Mouse (Mus musculus): Measurements from ENCODE around the gene Pola2.

Gene Pola2

DNA sequence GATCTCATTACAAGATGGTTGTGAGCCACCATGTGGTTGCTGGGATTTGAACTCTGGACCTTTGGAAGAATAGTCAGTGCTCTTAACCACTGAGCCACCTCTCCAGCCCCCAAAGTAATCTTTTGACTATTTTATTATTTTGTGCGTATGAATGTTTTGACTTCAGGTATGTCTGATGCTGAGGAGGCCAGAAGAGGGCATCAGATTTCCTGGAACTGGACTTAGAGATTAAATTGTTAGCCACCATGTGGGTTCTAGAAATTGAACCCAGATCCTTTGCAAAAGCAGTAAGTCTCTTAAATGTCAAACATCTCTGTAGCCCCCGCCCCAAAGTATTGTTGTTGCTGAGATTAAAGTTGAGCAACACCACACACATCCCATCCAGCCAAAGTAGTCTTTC, 1.9 kb upstream of the Pola2 start:
- DNase-seq (ENCODE audit: low read depth in 1 of 2, low spot score in 2 of 2): no peak

DNA sequence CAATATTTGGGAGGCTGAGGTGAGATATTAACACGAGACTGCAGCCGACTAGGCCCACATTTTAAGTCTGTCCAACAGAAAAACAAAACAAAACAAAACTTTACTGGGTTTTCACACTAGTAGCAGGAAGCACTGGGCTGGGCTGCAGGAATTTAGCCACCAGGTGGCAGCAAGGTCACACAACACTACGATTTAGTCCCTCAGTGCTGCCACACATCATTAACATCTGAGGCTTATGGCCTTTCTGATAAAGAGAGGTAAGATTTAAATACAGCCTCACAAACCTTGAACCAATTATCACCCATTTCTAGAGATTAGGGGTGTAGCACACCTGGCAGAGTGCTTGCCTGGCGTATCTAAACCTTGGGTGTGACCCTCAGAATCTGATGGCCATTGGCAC, 1.3 kb upstream of the Pola2 start:
- DNase-seq (ENCODE audit: low read depth in 1 of 2, low spot score in 2 of 2): peak in 1 of 2 experiments; percentile 57

DNA sequence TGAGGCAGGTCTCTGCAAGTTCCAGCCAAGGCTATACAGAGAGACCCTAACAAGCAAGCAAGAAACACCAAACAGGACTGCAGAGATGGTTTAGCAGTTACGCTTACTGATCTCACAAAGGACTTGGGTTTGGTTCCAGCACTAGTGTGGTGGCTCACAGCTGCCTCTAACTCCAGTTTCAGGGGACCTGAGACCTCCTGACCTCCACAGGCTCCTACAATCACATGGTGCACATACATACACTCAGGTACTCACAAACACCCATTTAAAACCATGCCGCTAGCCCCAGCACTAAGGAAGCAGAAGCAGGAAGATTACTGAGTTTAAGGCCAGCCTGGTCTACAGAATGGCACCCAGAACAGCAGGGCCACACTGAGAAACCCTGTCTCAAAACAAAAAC, 802 bp upstream of the Pola2 start:
- DNase-seq (ENCODE audit: low read depth in 1 of 2, low spot score in 2 of 2): no peak

DNA sequence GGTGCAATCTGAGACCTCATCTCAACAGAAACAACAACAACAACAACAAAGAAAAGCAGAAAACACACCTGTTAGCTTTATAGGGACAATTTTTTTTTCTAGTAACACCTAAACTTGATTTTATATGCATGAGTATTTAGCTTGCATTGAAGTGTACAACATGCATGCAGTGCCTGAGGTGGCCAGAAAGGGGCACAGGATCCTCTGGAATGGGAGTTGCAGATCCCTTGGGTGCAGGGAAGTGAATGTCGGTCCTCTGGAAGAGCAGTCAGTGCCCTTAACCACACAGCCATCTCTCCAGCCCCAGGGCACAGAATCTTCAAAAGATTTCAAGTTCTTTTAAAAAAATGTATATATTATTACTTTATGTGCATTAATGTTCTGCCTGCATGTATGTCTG, 1.4 kb downstream of the Pola2 start:
- no peak for DNase-seq (ENCODE audit: low read depth in 1 of 2, low spot score in 2 of 2)

DNA sequence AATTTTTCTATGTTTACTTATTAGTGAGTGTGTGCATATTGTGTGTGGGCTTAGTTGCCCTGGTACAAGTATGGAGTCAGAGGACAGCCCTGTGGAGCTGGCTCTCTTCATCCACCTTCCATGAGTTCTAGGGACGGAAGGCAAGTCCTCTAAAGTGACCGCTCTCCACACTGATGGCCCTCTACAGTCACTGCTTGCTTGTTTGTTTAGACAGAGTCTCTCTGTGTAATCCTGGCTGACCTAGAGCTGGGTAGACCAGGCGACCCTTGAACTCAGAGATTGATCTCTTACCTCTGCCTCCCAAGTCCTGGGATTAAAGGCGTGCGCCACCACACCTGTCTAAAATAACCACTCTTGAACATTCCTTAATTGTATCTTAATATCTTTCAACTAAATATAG, 6.6 kb downstream of the Pola2 start:
- DNase-seq (ENCODE audit: low read depth in 1 of 2, low spot score in 2 of 2): no peak

DNA sequence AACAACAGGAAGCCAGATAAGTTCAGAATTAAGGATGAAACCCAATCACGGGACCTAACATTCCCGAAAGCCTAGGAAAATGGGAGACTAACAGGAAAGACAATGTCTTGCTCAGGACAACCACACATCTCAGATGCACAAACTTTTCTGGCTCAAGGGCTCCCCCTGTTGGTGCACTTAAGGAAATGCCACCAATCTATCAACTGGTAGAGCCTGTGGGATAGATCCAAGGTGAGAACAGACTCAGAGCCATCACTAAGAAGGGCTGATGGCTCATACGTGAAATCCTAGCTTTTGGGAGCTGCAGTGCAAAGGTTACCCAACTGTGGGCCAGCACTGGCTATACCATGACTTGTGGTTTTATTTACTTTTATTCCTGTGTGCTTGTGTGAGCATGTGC, 7.3 kb downstream of the Pola2 start:
- DNase-seq (ENCODE audit: low read depth in 1 of 2, low spot score in 2 of 2): peak; percentile 26 to 67

DNA sequence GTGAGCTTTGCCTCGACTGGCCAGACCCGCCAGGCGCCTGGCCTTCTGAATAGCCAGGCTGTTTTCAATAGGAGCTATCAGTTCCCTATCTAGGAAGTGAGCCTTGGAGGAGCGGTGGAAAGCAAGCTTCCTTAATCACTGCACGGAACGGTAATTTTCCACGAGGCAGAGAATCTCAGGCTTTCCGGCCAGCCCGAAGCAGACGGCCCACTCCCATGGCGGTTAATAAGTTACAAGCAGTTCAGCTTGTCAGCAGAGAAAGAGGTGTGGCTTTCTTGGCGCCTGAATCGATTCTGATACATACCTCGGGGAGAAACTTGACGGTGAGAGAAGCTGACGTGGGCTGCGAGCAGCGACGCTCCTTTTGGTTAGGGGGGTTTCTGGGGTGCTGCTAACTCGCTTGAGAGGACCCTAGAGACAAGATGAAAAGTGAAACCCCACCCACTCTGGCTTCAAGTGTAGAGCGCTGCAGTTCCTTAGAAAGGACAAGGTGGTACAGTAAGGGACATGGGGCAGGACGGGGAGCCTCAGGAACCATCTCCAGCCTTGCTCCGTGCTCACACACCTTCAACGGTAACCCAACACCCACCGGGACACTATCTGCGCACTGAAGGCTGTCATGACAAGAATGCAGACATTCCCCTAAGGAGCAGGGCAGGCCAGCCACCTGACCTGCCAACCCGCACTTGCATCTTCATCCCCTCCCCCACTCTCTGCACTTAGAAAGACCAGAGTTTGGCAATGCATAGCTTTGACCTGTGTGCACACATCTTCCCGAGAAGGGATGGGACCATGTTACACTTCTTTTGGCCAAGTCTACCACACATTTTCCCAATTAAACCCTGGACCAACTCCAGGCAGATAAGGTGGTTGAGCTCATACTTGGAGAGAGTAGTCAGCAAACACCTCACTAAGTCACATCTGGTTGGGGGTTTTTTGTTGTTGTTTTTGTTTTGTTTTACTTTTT, 8.0 kb downstream of the Pola2 start:
- no peak for DNase-seq (ENCODE audit: low read depth in 1 of 2, low spot score in 2 of 2)

DNA sequence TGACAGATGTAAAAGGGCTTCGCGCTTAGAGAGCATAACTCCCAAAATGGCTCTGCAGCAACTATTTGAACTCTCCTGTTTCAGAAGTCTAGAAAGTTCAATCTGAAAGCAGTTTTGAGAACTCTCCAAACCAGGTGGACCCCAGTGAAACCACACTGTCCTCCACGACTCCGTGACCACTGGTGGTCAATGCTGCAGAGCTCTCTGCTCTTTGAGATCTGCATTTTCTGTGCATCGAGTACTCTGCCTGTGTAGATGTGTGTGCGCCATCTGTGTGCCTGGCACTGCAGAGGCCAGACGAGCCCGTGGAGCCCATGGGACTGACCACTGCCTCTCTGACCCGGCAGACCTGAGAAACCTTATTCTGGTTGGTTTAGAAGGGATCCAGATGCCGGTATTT, 9.1 kb downstream of the Pola2 start:
- no peak for DNase-seq (ENCODE audit: low read depth in 1 of 2, low spot score in 2 of 2)

DNA sequence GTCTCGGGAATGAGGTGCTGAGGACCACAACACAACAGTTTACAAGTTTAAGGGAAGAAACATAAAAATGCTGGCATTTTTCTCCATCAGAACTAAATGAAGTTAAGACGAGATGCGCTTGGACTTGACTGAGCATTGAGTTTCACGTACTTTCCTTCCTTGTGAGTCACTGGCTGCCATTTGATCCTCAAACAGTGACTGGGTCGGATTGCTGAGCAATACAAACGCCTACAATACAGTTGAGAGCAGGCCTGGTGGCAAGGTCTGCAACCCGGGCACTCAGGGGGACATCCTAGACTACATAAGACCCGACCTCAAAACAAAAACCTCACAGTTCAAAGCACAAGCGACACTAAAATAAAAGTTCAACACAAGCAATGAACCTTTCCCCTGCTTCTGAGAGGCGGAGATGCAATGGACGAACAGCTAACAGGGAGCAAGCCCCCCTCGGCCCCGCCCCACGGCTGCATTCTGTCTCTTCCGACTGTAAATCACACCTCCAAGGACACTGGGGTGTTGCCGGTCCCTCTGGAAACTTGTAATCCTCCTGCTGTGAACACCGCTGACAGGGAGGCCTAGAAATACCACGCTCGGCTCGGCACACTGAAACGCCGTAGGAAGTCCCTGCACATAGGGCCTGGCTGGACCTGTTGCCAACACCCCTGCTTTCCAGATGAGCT, 9.8 kb downstream of the Pola2 start:
- no peak for DNase-seq (ENCODE audit: low read depth in 1 of 2, low spot score in 2 of 2)

DNA sequence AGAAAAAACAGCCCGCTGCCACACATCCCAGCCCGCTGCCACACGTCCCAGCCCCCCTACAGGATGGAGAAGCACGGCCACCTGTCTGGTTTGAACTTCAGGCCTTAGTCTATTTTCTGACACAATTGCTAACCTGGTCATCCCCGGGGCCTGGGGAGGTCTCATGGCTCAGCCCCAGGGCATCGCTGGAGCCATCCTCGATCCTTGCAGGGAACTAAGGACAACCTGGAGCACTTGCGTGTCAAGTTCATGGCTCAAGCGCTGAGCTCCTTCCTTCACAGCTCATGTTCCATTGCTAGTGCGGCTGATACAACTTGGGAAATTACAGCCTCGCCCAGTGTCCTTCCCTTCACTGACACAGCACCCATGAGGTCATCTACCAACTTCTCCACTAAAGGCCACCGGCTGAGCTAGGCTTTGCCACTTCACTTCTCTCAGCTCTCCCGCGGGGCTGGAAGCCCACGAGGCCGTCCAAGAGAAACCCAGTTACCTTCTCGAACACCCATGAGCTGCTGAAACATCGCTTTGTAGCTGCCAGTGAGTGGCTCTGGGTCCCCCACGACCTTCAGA, 10.7 kb downstream of the Pola2 start:
- no peak for DNase-seq (ENCODE audit: low read depth in 1 of 2, low spot score in 2 of 2)

DNA sequence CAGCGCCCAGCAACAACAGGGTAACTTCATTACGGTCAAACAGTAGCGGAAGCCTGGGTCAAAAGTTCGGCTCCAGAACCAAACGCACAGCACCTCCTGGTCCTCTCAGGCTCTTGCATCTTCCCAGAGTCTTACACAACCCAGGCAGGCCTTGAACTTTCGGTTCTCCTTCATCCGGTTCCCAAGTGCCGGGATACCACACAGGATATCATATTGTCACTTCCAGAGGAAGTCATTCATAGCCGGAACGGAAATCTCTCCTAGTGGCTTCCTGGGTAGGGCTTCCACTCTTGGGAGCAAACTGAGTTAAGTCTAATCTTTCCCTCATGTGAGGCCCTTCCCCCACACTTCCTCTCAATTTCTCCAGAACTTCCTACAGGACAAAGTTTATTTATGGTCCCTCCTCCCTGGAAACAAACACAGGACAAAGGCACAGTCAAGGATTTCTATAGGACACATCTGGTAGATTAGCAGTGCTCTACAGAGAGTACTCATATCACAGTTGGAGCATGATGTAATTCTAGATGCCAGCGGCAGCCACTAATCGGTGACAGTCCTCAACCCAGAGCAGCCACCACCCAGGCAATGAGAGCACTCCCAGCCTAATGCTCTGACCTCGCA, 11.8 kb downstream of the Pola2 start:
- peak; percentile 42 to 63 for DNase-seq (ENCODE audit: low read depth in 1 of 2, low spot score in 2 of 2)

DNA sequence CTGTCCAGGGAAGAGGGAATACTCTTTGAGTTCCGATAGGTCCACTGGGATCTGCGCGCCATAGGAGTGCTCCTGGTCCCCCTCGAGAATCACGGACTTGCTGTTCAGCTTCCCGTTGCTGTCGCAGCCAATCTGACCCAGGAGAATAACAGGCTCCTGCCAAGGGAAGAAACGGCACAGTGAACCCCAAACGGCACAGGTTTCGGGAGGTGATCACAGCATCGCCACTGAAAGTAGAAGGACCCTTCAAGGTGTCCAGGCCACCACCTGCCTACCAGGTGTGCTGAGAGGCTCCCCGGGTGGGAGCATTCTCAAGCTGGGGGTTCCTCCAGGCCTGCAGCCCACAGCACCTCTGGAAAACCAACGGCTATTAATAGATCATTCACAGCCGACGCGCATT, 12.4 kb downstream of the Pola2 start:
- DNase-seq (ENCODE audit: low read depth in 1 of 2, low spot score in 2 of 2): no peak

DNA sequence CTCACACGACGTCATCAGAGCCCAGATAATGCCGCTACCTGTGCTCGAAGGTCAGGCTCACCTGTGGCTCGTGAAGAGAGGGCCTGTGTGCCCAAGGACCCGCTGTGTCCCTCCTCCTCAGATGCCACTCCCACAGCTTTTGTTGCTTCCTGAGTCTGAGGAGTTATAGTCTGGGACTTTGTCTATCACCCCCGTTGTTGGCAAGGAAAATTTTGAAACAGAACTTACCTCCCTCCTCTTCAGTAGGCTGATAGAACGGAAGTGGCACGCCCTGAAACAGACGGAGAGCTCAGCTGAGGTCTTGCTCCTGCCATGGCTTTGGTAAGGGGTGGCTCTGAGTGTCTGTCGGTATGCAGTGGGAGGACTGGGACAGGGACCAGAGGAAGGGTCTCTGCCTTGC, 13.8 kb downstream of the Pola2 start:
- DNase-seq (ENCODE audit: low read depth in 1 of 2, low spot score in 2 of 2): no peak

DNA sequence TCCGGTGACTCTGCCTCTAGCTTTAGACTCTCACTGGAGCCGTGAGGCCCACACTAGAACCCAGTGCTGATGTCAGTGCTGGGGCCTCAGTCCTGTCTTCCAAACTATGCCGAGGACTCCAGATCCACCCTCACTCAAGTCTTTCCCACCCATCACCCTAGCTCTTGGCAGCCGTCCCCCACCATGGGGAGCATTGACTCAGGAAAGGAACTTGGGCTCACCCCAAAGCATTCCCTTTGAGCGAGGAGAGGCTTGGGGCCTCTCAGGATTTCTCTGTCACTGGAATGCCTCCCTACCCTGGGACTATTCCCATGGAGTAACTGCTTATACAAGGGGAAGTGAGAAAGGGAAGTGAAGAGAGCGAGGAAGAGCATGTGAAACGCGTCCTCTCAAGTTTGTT, 18.1 kb downstream of the Pola2 start:
- peak in 1 of 2 experiments; percentile 52 for DNase-seq (ENCODE audit: low read depth in 1 of 2, low spot score in 2 of 2)

DNA sequence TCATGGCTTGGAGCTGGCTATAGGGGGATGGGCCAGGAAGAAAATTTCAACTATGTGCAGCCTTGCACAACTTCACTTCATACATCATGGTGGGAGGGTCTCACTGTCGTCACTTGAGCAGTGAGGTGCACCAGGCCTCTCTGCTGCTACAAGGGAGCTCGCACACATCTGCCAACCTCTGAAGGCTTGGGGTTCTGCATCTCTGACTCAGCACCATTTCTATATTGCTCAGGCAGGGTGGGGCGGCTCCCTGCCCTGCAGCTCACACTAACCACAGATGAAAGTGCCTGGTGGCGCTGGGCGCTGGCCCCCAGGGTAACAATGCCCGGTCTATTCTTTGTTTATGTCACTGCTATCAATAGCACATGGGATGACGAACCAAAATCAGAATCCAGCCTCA, 19.0 kb downstream of the Pola2 start:
- DNase-seq (ENCODE audit: low read depth in 1 of 2, low spot score in 2 of 2): peak; percentile 48 to 74

DNA sequence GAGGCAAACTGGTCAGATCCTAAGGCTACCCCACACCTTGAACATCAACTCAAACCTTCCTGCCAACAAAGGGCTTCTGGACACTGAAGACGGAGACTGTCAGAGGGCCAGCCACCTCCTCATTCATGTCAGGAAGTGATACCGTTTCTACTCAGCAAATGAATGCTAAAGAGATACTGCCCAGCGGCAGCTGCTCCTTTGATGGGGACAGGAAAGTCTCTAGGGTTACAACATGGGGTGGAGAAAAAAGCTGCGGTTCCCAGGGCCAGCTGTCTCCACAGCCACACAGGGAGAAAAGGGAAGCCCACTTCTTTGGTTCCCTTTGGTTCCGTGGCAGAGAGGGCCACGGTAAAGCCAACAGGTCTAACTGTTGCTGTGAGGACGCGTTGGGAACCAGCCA, 19.9 kb downstream of the Pola2 start:
- peak; percentile 46 to 62 for DNase-seq (ENCODE audit: low read depth in 1 of 2, low spot score in 2 of 2)

DNA sequence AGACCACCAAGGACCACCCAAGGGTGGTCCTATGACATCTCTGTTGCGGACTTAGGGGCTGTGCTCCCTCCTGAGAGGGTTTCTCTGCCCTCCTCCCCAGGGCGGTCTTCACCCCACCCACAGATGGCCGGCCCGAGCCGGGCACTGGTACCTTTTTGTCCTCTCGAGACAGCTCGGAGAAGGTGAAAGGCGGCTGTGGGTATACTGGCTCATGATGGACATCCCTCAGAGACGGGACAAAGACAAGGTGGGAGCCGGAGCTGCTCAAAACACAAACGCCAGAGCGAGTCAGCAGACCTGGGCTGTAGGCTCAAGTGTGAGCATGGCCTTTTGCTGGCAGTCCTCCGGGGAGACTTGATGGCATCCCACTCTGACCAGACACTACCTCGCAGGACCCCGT, 20.6 kb downstream of the Pola2 start:
- DNase-seq (ENCODE audit: low read depth in 1 of 2, low spot score in 2 of 2): no peak

DNA sequence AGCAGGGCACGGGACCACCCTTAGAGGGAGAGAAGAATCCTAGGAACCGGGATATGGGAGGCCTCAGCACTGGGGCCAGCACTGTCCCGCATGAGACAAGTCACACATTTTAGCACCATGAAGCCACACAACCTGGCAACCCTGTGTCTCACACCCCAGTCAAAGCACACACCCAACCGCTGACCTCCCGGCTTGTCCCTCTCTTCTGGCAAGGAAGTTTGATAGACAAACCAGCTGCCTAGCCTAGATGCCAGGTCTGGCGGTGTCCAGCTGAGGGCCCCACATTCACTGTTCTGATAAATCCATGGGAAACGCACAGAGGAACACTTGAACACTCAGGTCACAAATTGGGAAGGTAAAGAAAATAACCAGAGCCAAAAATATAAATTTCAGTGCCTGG, 21.4 kb downstream of the Pola2 start:
- DNase-seq (ENCODE audit: low read depth in 1 of 2, low spot score in 2 of 2): no peak

DNA sequence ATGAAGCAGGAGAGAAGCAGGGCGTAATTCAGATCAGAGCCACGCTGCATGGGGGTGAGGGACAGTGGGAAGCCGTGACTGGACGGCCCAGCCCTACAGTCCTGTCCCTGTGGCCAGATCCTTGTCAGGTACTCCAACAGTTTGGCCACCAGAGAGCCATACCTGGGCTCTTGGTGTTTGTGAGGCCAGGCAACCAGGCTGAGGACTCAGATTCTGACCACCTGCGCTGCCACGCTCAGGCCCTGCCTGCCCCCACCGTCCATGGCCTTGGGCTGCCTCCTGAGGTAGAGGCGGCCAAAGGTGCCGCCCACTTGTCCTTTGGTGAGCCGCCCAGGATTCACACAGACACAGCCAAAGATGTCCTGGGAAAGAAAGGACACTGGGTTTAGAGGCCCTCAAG, 23.3 kb downstream of the Pola2 start:
- no peak for DNase-seq (ENCODE audit: low read depth in 1 of 2, low spot score in 2 of 2)

DNA sequence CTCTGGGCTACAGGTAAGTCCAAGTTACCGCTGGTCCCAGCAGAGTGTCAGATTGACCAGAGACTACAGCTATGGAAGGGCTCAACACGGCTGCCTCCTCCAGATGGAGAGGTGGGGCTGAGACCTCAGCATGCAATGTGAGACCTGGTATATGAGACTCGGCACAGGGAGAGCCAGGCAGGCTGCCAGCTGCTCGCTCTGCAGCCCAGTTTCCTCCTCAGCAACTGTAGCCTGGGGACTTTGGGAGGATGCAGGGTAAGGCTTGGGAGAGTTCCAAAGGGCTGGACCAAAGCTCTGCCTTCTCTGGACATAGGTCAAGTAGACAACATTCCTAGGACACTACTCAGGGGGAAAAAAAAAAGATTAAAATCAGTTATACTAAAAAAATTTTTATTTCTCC, 23.8 kb downstream of the Pola2 start:
- no peak for DNase-seq (ENCODE audit: low read depth in 1 of 2, low spot score in 2 of 2)

DNA sequence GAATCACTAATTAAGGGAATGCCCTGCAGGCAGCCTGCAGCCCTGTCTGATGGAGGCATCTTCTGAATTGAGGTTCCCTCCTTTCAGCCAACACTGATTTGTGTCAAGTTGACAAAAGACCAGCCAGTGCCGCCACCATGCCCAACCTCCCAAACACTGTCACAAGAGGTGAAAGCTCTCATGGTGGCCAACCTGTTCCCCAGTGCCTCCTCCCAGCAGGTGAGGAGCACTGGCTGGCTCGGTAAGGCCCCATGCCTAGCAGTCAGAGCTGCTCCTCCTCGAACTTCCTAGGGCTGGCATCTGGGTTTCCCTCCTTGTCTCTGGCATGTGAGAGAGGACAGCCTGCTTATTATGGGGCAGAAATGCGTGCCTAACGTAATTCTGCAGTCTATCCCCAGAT, 24.3 kb downstream of the Pola2 start:
- no peak for DNase-seq (ENCODE audit: low read depth in 1 of 2, low spot score in 2 of 2)

DNA sequence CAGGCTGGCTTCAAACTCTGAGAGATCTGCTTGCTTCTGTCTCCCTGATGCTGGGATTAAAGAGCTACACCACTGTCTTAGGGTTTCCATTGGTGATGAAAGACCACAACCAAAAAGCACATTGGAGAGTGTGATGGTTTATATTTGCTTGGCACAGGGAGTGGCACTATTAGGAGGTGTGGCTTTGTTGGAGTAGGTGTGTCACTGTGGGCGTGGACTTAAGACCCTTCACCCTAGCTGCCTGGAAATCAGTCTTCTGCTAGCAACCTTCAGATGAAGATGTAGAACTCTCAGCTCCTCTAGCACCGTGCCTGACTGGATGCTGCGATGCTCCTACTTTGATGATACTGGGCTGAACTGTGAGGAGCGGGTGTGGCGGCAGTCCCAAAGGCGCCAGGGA, 25.5 kb downstream of the Pola2 start:
- DNase-seq (ENCODE audit: low read depth in 1 of 2, low spot score in 2 of 2): no peak
